Mouse (Mus musculus): ENCODE results near the gene Fam69a. TPM values are rescaled to one million over a fixed set of nuclear protein-coding genes. Genes with fewer than 3 reads are reported as not detected.
"Not testable (repeated sequence)": the region's sequence is repeated elsewhere in the genome, so short reads cannot be mapped to it uniquely, and the experiment has no call there.

Gene Fam69a
- polyA plus RNA-seq, 1 experiment = 0.94 TPM

DNA sequence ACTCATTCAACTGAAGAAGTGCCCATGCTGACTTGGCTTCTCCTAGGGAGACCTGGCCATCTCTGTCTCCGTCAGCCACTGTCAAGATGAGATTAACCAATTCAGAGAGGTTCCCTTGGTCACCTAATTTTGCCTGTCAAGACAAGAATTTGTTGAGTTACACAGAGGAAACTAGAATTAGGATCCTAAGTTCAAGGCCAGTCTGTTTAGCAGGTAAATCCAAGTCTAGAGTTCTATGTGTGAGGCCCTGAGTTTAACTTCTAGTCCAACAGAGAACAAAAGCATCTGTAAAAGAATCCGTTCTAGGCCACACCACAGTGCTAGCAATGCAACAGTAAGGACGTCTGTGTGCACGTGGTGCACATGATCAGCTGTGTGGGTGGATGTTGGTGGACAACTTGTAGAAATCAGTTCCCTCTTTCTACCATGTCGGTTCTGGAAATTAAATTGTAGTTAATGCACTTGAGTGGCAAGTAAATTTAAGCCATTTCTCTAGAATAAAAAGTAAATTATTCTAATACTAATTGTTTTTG lies 76.7 kb downstream of the Fam69a start:
- H3K4me3 ChIP-seq (replicated peaks) = no peak overlapping the region
- TF ChIP-seq FLI1 (IDR thresholded peaks at IDR 0.05; ENCODE audit: low read length) (no peak), GATA1 (IDR thresholded peaks at IDR 0.05; ENCODE audit: borderline replicate concordance, low read length) (no peak)
- no peaks in the 10 kb centered on the region for H3K9me3 ChIP-seq
- peaks cover 11% of the 10 kb centered on the region for H3K4me1 ChIP-seq
- peaks cover 84% of the 10 kb centered on the region for H3K36me3 ChIP-seq (replicated peaks; ENCODE audit: low read length)
- H3K27me3 ChIP-seq (replicated peaks) = no peaks in the 10 kb centered on the region

DNA sequence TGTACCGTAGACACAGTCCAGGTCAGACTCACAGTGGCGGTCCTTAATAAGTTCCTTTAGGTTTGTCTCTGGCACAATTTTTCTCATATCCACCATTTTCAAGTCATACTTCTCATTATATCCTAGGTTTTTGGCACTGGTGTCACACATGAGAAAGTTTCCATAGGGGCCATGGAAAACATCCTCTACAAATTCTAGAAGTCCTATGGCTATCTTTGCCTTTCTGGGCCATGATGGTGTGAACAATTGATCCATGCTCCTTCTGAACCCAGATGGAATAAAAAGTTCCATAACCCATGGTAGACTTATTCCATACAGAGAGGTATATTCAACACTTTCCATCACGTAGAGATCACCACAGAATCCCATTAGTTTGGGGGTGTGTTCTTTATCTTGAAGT lies 77.2 kb downstream of the Fam69a start:
- Histone ChIP-seq H3K36me3 (replicated peaks; ENCODE audit: low read length) (peaks cover 87% of the 10 kb centered on the region), H3K27me3 (replicated peaks) (no peaks in the 10 kb centered on the region), H3K9me3 (no peaks in the 10 kb centered on the region), H3K4me3 (replicated peaks) (no peak overlapping the region), H3K4me1 (peaks cover 16% of the 10 kb centered on the region)
- TF ChIP-seq GATA1 (IDR thresholded peaks at IDR 0.05; ENCODE audit: borderline replicate concordance, low read length) (no peak), FLI1 (IDR thresholded peaks at IDR 0.05; ENCODE audit: low read length) (no peak)

DNA sequence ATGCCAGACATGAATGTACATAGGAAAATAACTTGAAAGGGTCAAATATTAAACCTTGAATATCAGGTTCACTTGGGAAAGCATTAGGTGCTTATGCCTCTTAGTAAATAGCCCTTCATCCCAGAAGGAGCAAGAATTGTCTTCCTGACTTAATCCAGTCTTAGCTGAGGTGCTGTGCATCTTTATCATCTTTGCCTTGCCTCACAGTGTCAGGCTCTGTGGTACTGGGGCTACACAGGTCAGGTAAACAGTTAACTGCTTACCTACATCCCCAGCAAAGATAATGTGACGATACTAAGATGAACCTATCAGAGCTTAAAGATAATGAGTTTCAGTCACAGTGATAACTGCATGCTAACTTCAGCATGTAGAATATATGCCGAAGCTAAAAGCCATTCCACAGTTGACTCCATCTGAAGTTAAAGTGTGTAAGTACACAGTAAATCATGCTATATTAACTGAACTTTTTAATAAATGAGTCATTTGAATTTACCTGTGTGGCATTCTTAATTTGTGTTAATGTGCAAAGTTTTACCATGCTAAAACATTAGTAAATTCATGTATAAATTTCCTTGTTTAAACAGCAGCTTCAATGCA lies 78.3 kb downstream of the Fam69a start:
- no peaks in the 10 kb centered on the region for H3K9me3 ChIP-seq
- H3K36me3 ChIP-seq (replicated peaks; ENCODE audit: low read length) = peaks cover 90% of the 10 kb centered on the region
- no peaks in the 10 kb centered on the region for H3K27me3 ChIP-seq (replicated peaks)
- TF ChIP-seq FLI1 (IDR thresholded peaks at IDR 0.05; ENCODE audit: low read length) = no peak
- no peak for TF ChIP-seq GATA1 (IDR thresholded peaks at IDR 0.05; ENCODE audit: borderline replicate concordance, low read length)
- H3K4me3 ChIP-seq (replicated peaks) = no peak overlapping the region
- H3K4me1 ChIP-seq = peaks cover 25% of the 10 kb centered on the region

DNA sequence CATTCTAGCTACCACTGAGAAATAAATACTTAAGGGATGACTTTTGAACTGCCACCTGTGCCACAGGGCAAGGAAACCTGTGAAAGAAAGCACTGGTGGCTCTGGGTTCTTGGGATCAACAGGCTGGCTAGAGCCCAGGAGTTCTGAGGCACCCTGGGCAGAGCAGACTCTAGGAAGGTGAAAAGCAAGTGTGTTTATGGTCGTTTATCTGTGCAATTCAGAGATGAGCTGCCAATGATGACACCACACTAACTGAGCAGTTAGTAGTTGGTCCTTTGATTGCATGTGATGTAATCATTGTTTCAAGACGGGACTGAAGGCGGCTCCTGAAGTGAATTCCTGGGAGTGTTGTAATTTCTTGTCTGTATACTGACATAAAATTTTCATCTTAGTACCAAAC lies 82.6 kb downstream of the Fam69a start:
- no peak for TF ChIP-seq FLI1 (IDR thresholded peaks at IDR 0.05; ENCODE audit: low read length)
- peaks cover 50% of the 10 kb centered on the region for H3K4me1 ChIP-seq
- no peaks in the 10 kb centered on the region for H3K27me3 ChIP-seq (replicated peaks)
- peaks cover 70% of the 10 kb centered on the region for H3K36me3 ChIP-seq (replicated peaks; ENCODE audit: low read length)
- H3K9me3 ChIP-seq = no peaks in the 10 kb centered on the region
- no peak overlapping the region for H3K4me3 ChIP-seq (replicated peaks)

DNA sequence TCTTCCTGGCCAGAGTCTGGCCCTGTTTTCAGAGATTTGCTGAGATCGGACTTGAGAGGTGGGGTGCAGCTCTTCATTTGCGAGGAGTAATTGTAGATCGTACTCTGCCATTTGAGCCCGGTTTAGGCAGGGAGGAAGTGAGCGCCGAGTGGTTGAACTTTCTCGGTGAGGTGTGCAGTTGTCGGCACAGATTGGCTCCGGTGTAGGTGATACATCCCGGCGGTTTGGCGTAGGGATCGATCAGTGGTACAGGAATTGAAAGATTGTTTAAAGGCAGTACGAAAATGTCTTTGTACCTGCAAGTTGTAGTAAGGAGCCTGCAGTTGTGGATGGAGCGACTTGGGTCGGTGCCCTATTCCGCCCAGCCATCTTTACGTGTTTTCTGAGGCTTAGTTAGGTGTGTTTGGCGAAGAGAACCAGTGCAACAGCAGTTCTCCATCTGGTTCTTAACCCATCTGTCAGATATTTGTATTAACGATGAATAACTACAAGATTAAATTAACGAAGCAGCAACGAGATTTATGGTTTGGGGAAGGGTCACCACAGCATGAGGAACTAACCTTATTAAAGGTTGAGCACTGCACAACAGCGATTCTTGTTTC lies 85.8 kb downstream of the Fam69a start:
- peaks cover 6% of the 10 kb centered on the region for H3K27me3 ChIP-seq (replicated peaks)
- H3K36me3 ChIP-seq (replicated peaks; ENCODE audit: low read length) = peaks cover 38% of the 10 kb centered on the region
- no peaks in the 10 kb centered on the region for H3K9me3 ChIP-seq
- no peak for TF ChIP-seq GATA1 (IDR thresholded peaks at IDR 0.05; ENCODE audit: borderline replicate concordance, low read length)
- TF ChIP-seq FLI1 (IDR thresholded peaks at IDR 0.05; ENCODE audit: low read length) = no peak
- peaks cover 52% of the 10 kb centered on the region for H3K4me1 ChIP-seq
- peak overlapping the region; percentile 98 for H3K4me3 ChIP-seq (replicated peaks)

DNA sequence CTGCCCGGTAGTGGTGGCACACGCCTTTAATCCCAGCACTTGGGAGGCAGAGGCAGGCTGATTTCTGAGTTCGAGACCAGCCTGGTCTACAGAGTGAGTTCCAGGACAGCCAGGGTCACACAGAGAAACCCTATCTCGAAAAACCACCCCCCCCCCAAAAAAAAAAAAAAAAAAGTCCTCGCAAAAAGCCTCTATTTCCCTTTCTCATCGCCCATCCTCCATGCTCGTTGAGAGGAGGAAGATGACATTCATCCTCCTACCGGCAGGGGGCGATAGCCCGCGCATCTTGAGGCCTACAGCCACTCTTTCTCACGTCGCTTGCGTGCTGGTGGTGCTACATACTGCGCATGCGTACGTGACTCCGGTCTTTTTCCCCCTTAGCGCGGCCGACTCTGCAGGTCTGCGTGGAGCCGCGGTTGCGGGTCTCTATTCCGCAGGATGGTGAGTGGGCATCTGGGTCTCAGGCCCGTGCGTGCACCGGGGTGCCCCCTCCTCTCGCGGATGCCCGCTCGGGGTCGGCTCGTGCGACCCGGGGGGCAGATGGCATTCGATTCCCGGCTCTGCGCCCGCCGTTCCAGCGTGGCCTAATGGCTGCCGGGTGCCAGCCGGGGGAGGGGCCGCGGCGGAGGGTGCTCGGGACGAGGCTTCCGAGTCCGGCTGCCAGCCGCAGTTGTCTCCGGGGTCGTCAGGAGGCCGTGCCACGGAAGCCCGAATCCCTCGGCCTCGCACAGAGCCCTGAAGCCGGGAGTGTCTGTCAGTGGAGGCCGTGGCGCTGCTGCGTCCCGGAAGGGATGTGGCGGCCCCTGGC lies 86.5 kb downstream of the Fam69a start, which contains the start of gene Rpl5:
Gene Rpl5 (plus strand): TSS at position 297 of the 808 bp plus-strand sequence.
- Histone ChIP-seq H3K4me3 (replicated peaks) (peak within 1 kb of the TSS; percentile 98), H3K27me3 (replicated peaks) (peaks cover 6% of the 10 kb centered on the region), H3K36me3 (replicated peaks; ENCODE audit: low read length) (peaks cover 32% of the 10 kb centered on the region), H3K9me3 (no peaks in the 10 kb centered on the region), H3K4me1 (peaks cover 45% of the 10 kb centered on the region)
- TF ChIP-seq GATA1 (IDR thresholded peaks at IDR 0.05; ENCODE audit: borderline replicate concordance, low read length) (no peak), FLI1 (IDR thresholded peaks at IDR 0.05; ENCODE audit: low read length) (no peak)

DNA sequence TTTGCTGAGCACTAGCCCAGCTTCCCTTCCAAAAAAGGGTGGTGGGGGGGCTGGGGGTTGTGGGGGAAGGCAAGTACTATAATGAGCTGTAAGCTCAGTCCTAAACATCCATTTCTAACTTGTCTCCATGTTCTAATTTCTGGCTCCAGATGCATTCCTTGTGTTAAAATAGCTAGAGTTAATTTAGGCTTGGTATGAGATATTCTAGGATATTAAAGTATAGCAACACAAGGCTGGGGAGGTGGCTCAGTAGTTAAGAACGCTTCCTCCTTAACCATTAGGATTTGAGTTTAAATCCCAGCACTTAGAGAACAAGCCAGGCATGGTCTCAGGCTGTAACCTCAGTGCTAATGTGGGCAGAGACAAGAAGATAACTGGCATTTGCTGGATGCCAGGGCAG lies 90.6 kb downstream of the Fam69a start:
- TF ChIP-seq FLI1 (IDR thresholded peaks at IDR 0.05; ENCODE audit: low read length) (no peak), GATA1 (IDR thresholded peaks at IDR 0.05; ENCODE audit: borderline replicate concordance, low read length) (no peak)
- no peaks in the 10 kb centered on the region for H3K9me3 ChIP-seq
- H3K27me3 ChIP-seq (replicated peaks) = peaks cover 11% of the 10 kb centered on the region
- no peaks in the 10 kb centered on the region for H3K36me3 ChIP-seq (replicated peaks; ENCODE audit: low read length)
- no peak overlapping the region for H3K4me3 ChIP-seq (replicated peaks)
- peaks cover 9% of the 10 kb centered on the region; the same call in 1 of the 2 replicates for H3K4me1 ChIP-seq

DNA sequence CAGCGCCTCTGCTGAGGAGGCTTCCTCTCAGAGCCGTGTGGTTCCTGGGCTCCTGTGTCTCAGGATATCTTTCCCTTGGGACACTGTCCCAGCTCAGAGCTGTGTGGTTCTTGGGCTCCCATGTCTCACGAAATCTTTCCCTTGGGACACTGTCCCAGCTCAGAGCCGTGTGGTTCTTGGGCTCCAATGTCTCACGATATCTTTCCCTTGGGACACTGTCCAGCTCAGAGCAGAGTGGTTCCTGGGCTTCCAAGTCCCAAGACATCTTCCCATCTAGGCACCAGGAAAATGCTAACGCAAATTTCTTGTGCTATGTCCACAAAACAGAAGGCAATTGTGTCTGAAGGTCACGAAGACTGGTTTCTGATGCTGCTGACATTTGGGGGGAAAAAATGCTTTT lies 92.2 kb downstream of the Fam69a start:
- peaks cover 20% of the 10 kb centered on the region for H3K27me3 ChIP-seq (replicated peaks)
- H3K9me3 ChIP-seq = no peaks in the 10 kb centered on the region
- TF ChIP-seq FLI1 (IDR thresholded peaks at IDR 0.05; ENCODE audit: low read length) (no peak), GATA1 (IDR thresholded peaks at IDR 0.05; ENCODE audit: borderline replicate concordance, low read length) (no peak)

DNA sequence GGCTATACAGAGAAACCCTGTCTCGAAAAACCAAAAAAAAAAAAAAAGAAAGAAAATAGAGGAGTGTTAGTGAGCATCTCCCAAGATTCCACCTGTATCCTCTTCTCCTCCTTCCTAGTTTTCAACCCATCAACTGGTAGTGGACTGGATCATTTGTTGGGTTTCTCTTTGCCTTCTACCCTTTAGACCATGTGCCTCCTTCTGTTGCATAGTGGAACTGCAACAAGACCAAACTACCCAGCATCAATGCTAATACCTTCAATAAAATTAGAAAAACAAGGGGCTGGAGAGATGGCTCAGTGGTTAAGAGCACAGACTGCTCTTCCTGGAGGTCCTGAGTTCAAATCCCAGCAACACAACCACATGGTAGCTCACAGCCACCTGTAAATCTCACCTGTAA lies 95.4 kb downstream of the Fam69a start:
- not testable (repeated sequence) for H3K4me1 ChIP-seq; H3K4me3 ChIP-seq (replicated peaks); H3K36me3 ChIP-seq (replicated peaks; ENCODE audit: low read length); H3K9me3 ChIP-seq
- H3K27me3 ChIP-seq (replicated peaks) = peaks cover 23% of the 10 kb centered on the region

More for the DNA sequence above, 92.2 kb downstream of the Fam69a start:
- Histone ChIP-seq H3K4me1 (peaks cover 8% of the 10 kb centered on the region; the same call in 1 of the 2 replicates), H3K36me3 (replicated peaks; ENCODE audit: low read length) (no peaks in the 10 kb centered on the region), H3K4me3 (replicated peaks) (no peak overlapping the region)
